Mouse (Mus musculus) forebrain, embryonic 13.5 days (tissue): ENCODE data around the gene Ttyh2. TPM values are rescaled to one million over a fixed set of nuclear protein-coding genes. Genes with fewer than 3 reads are reported as not detected.
A peak's percentile ranks its signal among the peaks of the same experiment; 100 is the strongest.

ENCODE experiments used
- ATAC-seq: fragments of 200-750 bp; cut with Nextera tagmentation; 2 replicates; pipeline ENCODE4 v1.8.0; 2017
- H3K27ac ChIP-seq: fragments of 300-500 bp; sonication (generic); 2 replicates; pipeline ENCODE4 v1.5.1; 2015; ENCODE audit warnings: inconsistent platforms, mild to moderate bottlenecking, moderate library complexity
- H3K27me3 ChIP-seq: fragments of 300-500 bp; sonication (generic); 2 replicates; pipeline ENCODE4 v1.6.1; 2015; ENCODE audit warnings: mild to moderate bottlenecking, inconsistent platforms
- H3K36me3 ChIP-seq: fragments of 300-500 bp; sonication (generic); 2 replicates; pipeline ENCODE4 v1.6.1; 2015; ENCODE audit warnings: mild to moderate bottlenecking, inconsistent platforms; ENCODE audit not compliant: poor library complexity, severe bottlenecking
- H3K4me1 ChIP-seq: fragments of 300-500 bp; sonication (generic); 2 replicates; pipeline ENCODE4 v1.6.1; 2015; ENCODE audit warnings: inconsistent platforms
- H3K4me2 ChIP-seq: fragments of 300-500 bp; sonication (generic); 2 replicates; pipeline ENCODE4 v1.6.1; 2015; ENCODE audit warnings: inconsistent platforms, mild to moderate bottlenecking, moderate library complexity
- H3K4me3 ChIP-seq: fragments of 300-500 bp; sonication (generic); 2 replicates; pipeline ENCODE4 v1.5.1; 2015; ENCODE audit warnings: mild to moderate bottlenecking, inconsistent platforms
- H3K9ac ChIP-seq: fragments of 300-500 bp; sonication (generic); 2 replicates; pipeline ENCODE4 v1.6.1; 2015; ENCODE audit warnings: mild to moderate bottlenecking, inconsistent platforms
- H3K9me3 ChIP-seq: fragments of 300-500 bp; sonication (generic); replicated peaks from 2 replicates; pipeline ENCODE4 v1.6.1; 2016; ENCODE audit warnings: inconsistent platforms
- WGBS: fragments of 180-500 bp; shearing (Covaris S2); methylation state at CpG from one replicate; pipeline ENCODE4 v1.1.7; 2015; 5-methylcytosine and 5-hydroxymethylcytosine counted together
- polyA plus RNA-seq: library from polyadenylated mRNA; unstranded; fragments of >200 nt; fragmentation: Nextera tagmentation; extraction: Ambion mirVana; gene quantifications from 2 replicates; pipeline ENCODE4 v1.2.1, GENCODE M21; 2015

Gene Ttyh2
- polyA plus RNA-seq, 1 experiment from 2014 or later: 21.6 TPM

GRCm38 (mm10) chr11:114745134-114745533, 69.9 kb downstream of the Ttyh2 start:
- Histone ChIP-seq H3K27ac (no peak overlapping the region), H3K4me2 (peak overlapping the region; percentile 53), H3K4me3 (no peak overlapping the region), H3K9me3 (no peaks in the 10 kb centered on the region), H3K36me3 (no peaks in the 10 kb centered on the region), H3K9ac (peak overlapping the region; percentile 43; the same call in 1 of the 2 replicates), H3K27me3 (no peaks in the 10 kb centered on the region), H3K4me1 (peaks cover 21% of the 10 kb centered on the region)
- whole genome bisulfite sequencing: 3% methylated on average over 12 of the region's 12 CpGs
- peak; percentile 72 for ATAC-seq

- 89% methylated on average over 12 of the region's 12 CpGs for WGBS
- H3K9me3 ChIP-seq: no peaks in the 10 kb centered on the region
Observed at GRCm38 (mm10) chr11:114747564-114748138, 72.4 kb downstream of the Ttyh2 start.

GRCm38 (mm10) chr11:114764820-114765818, 89.9 kb downstream of the Ttyh2 start, which contains the start of gene Kif19a:
TSS of gene Kif19a (plus strand) at chr11:114765388.
- peaks cover 33% of the 10 kb centered on the region for H3K27me3 ChIP-seq
- peak within 1 kb of the TSS; percentile 53 for H3K9ac ChIP-seq
- H3K27ac ChIP-seq: no peak within 1 kb of the TSS
- no peaks in the 10 kb centered on the region for H3K9me3 ChIP-seq
- peak within 1 kb of the TSS; percentile 42 for H3K4me3 ChIP-seq
- H3K36me3 ChIP-seq: no peaks in the 10 kb centered on the region
- peak; percentile 70; the same call in 1 of the 2 replicates for ATAC-seq
- peaks cover 17% of the 10 kb centered on the region for H3K4me1 ChIP-seq
- WGBS: 3% methylated on average over 51 of the region's 51 CpGs
- H3K4me2 ChIP-seq: peak within 1 kb of the TSS; percentile 79

More at GRCm38 (mm10) chr11:114747564-114748138, 72.4 kb downstream of the Ttyh2 start:
- no peak overlapping the region for H3K4me3 ChIP-seq
- H3K27ac ChIP-seq: no peak overlapping the region
- ATAC-seq: no peak
- H3K36me3 ChIP-seq: no peaks in the 10 kb centered on the region
- no peak overlapping the region for H3K9ac ChIP-seq
- no peaks in the 10 kb centered on the region for H3K27me3 ChIP-seq
- no peak overlapping the region for H3K4me2 ChIP-seq
- 0 out of 2 replicates have a peak, but pooled peaks cover 6% of the 10 kb centered on the region for H3K4me1 ChIP-seq

GRCm38 (mm10) chr11:114769911-114770310, 94.7 kb downstream of the Ttyh2 start:
- Histone ChIP-seq H3K4me2 (no peak overlapping the region), H3K4me3 (no peak overlapping the region), H3K9ac (no peak overlapping the region), H3K9me3 (no peaks in the 10 kb centered on the region), H3K36me3 (no peaks in the 10 kb centered on the region), H3K27me3 (peaks cover 20% of the 10 kb centered on the region), H3K4me1 (peaks cover 18% of the 10 kb centered on the region), H3K27ac (no peak overlapping the region)
- ATAC-seq: no peak
- 24% methylated on average over 6 of the region's 6 CpGs for WGBS

Other genes with a start within 250 kb of the Ttyh2 start
- 911 and 1,077 TPM in 2 replicates for gene Rpl38, start 6.9 kb upstream of the Ttyh2 start, polyA plus RNA-seq
- 1.8 and 3.7 TPM in 2 replicates for gene Dnaic2, start 52.0 kb downstream of the Ttyh2 start, polyA plus RNA-seq
- gene Kif19a, start 90.0 kb downstream of the Ttyh2 start, polyA plus RNA-seq: 0.36 and 1.3 TPM in 2 replicates
- gene Btbd17, start 120.5 kb downstream of the Ttyh2 start, polyA plus RNA-seq: 25.8 and 27.1 TPM in 2 replicates
- gene Gpr142, start 123.5 kb downstream of the Ttyh2 start, polyA plus RNA-seq: not detected in 2 replicates
- gene Gprc5c, start 175.7 kb downstream of the Ttyh2 start, polyA plus RNA-seq: 4.6 and 5.0 TPM in 2 replicates
- gene Cd300a, start 214.6 kb downstream of the Ttyh2 start, polyA plus RNA-seq: 0.49 TPM in 2 replicates